Mouse (Mus musculus) bone marrow macrophage, adult 2 months (primary cell): ENCODE measurements around the gene Sh3bp1. TPM values are rescaled to one million over a fixed set of nuclear protein-coding genes. Genes with fewer than 3 reads are reported as not detected.
A peak's percentile ranks its signal among the peaks of the same experiment; 100 is the strongest.

ENCODE experiments used
- H3K27ac ChIP-seq: 2 replicates; pipeline ENCODE4 v1.5.1; 2012; ENCODE audit warnings: low read depth, low read length; ENCODE audit not compliant: insufficient read depth
- H3K4me1 ChIP-seq: 2 replicates; pipeline ENCODE4 v1.6.1; 2012; ENCODE audit warnings: low read length; ENCODE audit not compliant: control insufficient read depth, insufficient read depth
- H3K4me3 ChIP-seq: 2 replicates; pipeline ENCODE4 v1.5.1; 2012; ENCODE audit warnings: mild to moderate bottlenecking, low read length, moderate library complexity; ENCODE audit not compliant: insufficient read depth
- CTCF ChIP-seq: IDR thresholded peaks from 2 replicates; pipeline ENCODE4 v1.5.1; 2012; ENCODE audit warnings: low read depth, mild to moderate bottlenecking, low read length, moderate library complexity
- POLR2A ChIP-seq: IDR thresholded peaks from 2 replicates; pipeline ENCODE4 v1.6.1; 2012; ENCODE audit warnings: mild to moderate bottlenecking, low read depth, low read length, borderline replicate concordance
- polyA plus RNA-seq: library from polyadenylated mRNA; stranded (reverse); fragments of >200 nt; gene quantifications from 2 replicates; pipeline ENCODE4 v1.2.4, GENCODE M21; 2012; ENCODE audit not compliant: missing spikeins, insufficient read depth, insufficient read length

Gene Sh3bp1
- polyA plus RNA-seq, 1 experiment = 180 TPM

DNA sequence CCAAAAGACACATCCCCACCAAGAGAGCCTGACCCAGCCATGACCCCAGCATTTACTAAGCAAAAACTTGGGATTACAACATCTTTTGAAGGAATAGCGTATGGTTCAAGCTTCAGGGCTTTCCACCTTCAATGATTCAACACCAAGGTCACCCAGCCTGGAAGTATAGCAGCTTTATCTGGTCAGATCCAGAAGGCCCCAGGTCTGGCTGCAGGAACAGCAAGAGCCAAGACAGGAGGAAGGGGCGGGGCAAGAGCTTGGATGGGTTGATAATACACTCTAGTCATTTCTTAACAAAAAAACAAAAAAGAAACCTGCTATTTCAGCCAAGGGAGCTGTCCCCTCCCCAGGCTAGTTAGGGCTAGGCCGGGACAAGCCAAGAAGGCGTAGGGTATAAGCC, 2.1 kb upstream of the Sh3bp1 start:
- no peak overlapping the region for H3K27ac ChIP-seq
- H3K4me1 ChIP-seq = peaks cover 47% of the 10 kb centered on the region
- H3K4me3 ChIP-seq = no peak overlapping the region
- TF ChIP-seq CTCF = no peak
- no peak for TF ChIP-seq POLR2A

DNA sequence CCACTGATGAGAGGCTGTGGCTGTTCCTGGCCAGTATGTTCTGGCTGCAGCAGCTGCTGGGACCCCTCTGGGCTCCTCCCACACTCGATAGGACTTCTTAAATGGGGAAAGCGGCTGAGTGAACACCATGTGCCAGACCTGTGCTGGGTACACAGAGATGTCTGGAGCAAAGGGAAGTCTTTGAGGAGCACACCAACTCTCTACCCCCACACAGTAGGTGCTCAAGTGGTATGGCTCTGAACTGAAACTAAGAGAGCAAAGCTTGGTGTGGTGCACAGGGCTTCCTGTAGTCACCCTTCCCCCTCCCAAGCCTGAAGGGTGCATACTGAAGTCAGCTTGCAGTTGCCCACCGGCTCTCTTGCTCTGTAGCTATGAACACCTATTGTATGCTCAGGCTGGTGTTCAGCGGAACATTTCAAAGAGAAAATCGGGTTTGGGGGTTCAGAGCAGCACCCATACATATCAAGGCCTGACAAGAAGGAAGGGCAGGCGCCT, 1.0 kb upstream of the Sh3bp1 start:
- no peak overlapping the region for H3K27ac ChIP-seq
- H3K4me3 ChIP-seq = no peak overlapping the region
- TF ChIP-seq CTCF (no peak), POLR2A (no peak)
- H3K4me1 ChIP-seq = peaks cover 48% of the 10 kb centered on the region

DNA sequence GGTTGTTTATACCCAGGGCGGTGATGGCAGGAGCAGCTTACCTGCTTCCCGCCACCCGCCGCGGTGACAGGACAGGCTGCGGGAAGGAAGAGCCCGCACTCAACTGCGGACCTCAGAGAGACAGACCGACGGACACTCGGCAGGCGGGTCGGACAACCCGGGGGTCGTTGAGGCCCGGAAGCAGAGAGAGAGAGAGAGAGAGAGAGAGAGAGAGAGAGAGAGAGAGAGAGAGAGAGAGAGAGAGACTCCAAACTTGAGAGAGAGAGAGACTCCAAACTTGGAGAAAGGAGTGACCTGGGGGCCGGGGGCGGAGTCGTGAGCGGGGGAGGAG, 194 bp upstream of the Sh3bp1 start, which contains the start of gene Gm49510:
Gene Gm49510, plus strand, starts transcription at position 259 of the 331 bp plus-strand sequence.
- H3K4me3 ChIP-seq = peak within 1 kb of the TSS; percentile 77
- TF ChIP-seq CTCF = no peak
- no peak for TF ChIP-seq POLR2A
- H3K27ac ChIP-seq = peak within 1 kb of the TSS; percentile 89
- peaks cover 40% of the 10 kb centered on the region for H3K4me1 ChIP-seq

DNA sequence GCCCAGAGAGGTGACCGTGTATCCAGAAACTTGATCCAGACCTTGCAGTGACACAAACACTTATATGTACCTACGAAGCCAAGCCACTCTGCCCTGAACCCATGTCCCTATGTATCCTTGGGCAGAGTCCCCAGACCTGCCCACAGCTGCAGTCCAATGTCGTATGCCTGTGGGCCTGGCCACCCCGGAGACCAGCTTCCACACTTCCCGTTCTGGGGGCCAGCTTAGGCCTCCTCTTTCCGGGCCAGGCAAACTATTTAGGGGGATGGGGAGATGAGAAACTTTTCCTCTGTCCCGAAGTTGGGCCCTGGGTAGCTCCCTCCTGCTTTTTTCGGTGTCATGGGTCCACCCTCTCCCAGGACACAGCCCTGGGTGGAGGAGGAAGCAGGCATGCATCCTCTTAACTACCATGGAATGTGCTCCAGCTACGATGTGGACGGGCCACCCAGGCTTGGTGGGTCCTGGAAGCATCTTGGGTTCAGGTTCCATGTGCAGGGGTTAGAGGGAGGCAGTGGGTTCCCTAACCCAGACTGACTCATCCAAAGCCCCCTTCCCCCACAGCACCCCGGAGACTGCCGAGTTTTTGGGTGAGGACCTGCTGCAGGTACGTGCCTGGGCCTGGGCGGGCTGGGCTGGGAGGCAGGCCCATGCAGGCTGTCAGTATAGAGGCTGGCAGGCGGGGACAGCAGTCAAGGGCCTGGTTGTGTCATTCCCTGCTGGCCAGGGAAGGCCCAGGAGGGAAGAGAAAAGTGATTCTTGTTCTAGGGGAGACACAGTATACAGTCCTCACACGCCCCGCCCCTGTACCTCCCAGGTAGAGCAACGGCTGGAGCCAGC, 1.2 kb downstream of the Sh3bp1 start:
- Histone ChIP-seq H3K4me1 (peaks cover 27% of the 10 kb centered on the region), H3K27ac (peak overlapping the region; percentile 89), H3K4me3 (peak overlapping the region; percentile 77)
- TF ChIP-seq POLR2A = no peak

DNA sequence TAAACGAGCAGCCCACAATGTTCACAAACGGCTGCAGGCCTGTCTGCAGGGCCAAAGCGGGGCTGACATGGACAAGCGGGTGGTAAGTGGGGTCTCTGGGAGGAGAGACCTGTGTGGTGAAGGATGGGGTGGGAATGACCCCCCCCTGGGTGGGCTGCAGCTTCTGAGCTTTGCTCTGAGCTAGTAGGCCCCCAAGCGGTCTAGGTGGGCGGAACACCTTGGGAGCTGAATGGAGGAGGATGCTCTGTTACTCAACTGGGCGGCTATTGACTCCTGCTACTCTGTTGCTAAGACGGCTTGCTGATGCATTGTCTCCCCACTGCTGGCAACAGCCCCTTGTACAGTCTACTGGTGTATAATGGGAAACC, 1.8 kb downstream of the Sh3bp1 start:
- peak overlapping the region; percentile 77; the same call in 1 of the 2 replicates for H3K4me3 ChIP-seq
- no peak for TF ChIP-seq CTCF
- H3K4me1 ChIP-seq = peaks cover 21% of the 10 kb centered on the region
- H3K27ac ChIP-seq = no peak overlapping the region

DNA sequence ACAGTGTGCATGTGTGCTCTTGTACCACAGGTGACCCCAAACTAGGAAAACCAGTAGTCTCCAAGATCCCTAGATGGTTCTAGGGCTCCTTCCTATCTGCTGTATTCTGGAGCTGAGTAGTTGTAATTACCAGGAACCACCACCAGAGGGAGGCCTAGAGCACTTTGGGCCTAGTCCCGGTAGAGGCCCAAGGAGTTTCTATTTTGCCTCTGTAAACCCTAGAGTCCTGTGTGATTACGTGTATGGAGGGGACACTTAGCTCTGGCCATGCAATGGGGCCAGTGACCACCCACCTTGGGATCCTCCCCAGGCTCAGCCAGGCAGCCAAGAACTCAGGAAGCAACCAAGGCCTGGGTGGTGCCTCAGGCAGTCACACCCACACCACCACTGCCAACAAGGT, 3.7 kb downstream of the Sh3bp1 start:
- Histone ChIP-seq H3K4me3 (peak overlapping the region; percentile 30; the same call in 1 of the 2 replicates), H3K4me1 (peaks cover 15% of the 10 kb centered on the region), H3K27ac (no peak overlapping the region)
- TF ChIP-seq POLR2A (no peak), CTCF (peak; percentile 69)

DNA sequence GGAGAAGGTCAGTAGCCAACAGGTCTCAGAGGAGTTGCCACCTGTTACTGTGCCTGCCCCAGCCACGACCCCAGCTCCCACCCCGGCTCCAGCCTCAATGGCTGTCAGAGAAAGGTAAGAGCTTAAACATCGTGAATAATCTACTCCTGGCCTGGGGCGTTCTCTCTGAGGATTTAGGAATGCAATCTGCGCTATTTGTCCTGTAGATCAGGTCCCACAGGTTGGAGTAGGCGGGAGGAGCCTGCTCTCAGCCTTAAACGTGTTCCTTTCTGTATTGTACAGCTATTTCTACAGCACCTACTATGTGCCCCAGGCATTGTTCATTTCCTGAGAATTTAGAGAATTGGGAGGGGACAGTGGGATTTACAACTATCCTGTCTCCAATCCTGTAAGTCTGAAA, 8.8 kb downstream of the Sh3bp1 start:
- TF ChIP-seq CTCF = no peak
- TF ChIP-seq POLR2A = no peak
- Histone ChIP-seq H3K27ac (no peak overlapping the region), H3K4me1 (0 out of 2 replicates have a peak, but pooled peaks cover under 1% of the 10 kb centered on the region), H3K4me3 (no peak overlapping the region)

DNA sequence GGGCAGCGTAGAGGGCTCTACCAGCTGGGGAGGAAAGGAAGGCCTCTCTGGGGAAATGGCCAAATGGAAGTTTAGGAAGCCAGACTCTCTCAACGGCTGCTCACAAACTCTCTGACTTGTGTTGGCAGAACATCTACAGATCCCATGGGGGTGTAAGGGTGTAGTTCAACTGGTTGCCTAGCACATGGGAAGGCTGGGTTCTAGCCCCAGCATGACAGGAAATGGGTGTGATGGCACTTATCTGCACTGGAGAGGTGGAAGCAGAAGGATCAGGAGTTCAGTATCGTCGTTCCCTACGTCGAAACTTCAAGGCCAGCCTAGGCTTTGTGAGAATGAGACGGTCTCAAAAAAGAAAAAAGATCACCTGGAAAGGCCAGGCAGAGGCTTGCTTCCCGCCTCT, 9.4 kb downstream of the Sh3bp1 start:
- Histone ChIP-seq H3K4me1 (no peaks in the 10 kb centered on the region), H3K4me3 (no peak overlapping the region), H3K27ac (no peak overlapping the region)
- TF ChIP-seq POLR2A (no peak), CTCF (no peak)

DNA sequence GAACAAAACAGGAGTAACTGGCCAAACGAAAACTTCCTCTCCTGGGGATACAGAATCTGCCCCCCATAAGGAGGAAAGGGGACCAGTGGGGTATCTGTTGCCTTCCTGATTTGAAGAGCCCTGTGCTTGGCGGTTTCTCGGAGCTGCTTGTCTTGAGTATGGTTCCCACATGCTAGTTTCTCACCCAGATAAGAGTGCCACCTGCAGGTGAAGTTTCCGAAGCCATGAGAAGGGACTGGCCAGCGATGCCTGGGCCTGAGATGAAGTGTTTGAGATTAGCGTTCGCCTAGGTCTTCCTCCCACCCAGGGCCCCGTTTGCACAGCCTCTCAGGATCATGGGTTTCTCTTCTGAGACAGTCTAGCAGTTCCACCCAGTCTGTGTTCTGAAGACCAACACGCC, 12.5 kb downstream of the Sh3bp1 start:
- TF ChIP-seq CTCF (0 out of 2 replicates have a peak, but pooled peaks have one; percentile 13), POLR2A (no peak)
- H3K27ac ChIP-seq = no peak overlapping the region
- H3K4me1 ChIP-seq = peaks cover 8% of the 10 kb centered on the region

DNA sequence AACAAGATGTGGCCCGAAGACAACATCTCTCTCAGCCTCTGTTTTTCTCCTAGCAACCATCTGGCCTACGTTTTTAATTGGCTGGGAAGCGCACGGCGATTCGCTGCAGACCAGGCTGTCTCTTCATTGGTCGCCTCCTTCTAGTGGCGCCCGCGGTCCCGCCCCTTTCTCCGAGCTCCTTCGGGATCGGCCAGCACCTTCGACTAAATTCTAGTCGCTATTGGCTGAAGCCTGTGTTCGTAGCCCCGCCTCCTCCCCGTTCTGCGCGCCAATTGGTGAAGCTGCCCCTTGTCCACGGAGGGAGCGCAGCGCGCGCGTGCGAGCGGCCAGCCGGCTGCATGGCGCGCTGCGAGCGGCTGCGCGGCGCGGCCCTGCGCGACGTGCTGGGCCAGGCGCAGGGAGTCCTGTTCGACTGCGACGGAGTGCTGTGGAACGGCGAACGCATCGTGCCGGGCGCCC, 14.1 kb downstream of the Sh3bp1 start, which contains the start of gene Pdxp:
Gene Pdxp, plus strand, starts transcription at position 288 of the 459 bp plus-strand sequence.
- H3K27ac ChIP-seq = no peak within 1 kb of the TSS
- TF ChIP-seq CTCF (no peak), POLR2A (no peak)
- H3K4me3 ChIP-seq = peak within 1 kb of the TSS; percentile 76
- H3K4me1 ChIP-seq = peaks cover 8% of the 10 kb centered on the region

More for the DNA sequence above, 12.5 kb downstream of the Sh3bp1 start:
- no peak overlapping the region for H3K4me3 ChIP-seq
